In the genomic region with DNA sequence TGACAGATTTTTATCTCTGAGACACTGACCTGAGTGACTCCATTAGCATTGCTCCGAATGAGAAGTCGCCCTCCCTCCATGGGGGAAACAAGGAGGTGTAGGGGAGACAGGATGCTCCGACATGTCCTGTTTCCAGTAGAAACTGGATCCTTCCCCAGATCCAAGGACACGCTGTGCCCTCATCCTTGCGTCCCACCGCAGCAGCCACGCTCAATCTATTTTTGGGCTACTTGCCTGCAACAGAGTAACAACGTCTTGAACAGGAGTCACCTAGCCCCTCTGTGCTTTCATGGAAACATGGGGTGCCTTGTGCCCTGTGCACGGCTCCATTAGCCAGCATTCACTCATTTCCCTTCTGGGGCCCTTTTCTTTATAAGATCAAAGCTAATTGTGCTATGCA, we compare ENCODE assay signal across 10 mouse cellular contexts. TPM values are rescaled to one million over a fixed set of nuclear protein-coding genes. Genes with fewer than 3 reads are reported as not detected.
DNase-seq lines count a peak whose midpoint lies in the region; ATAC-seq lines count a peak whose summit lies in the region.
"Had no signal": no experiment of that assay in that cellular context is flagged by ENCODE, and none has a peak within 500 bp of the region (broad histone marks: within the 10 kb centered on the region; RNA-seq: fewer than 3 reads in every experiment).

A gene (minus strand): TSS at position 143 of the 400 bp plus-strand sequence.

- peak; percentile 38 for DNase-seq in heart, embryonic 10.5 days (ENCODE audit: low spot score)
- no peak for DNase-seq in heart, adult 8-10 months (ENCODE audit: low spot score)
- DNase-seq in adrenal gland, adult 8-10 months, result no peak
- DNase-seq in left cerebral cortex, postnatal 25 days (ENCODE audit: low spot score in 2 of 2), result no peak
- no peak for DNase-seq in testis, postnatal 14 days (ENCODE audit: low spot score)
- no peak for DNase-seq in embryo, embryonic 10.5 days (ENCODE audit: low spot score)
- no peak for DNase-seq in right cerebral cortex, postnatal 4 days

- WGBS in heart, embryonic 10.5 days, result 76% methylated on average over 9 of the region's 9 CpGs
- WGBS in heart, embryonic 15.5 days, result 60% methylated on average over 9 of the region's 9 CpGs

- no peak within 1 kb of the TSS for H3K4me2 ChIP-seq in heart, embryonic 15.5 days

- H3K4me1 ChIP-seq in heart, embryonic 10.5 days, result 0 out of 2 replicates have a peak, but pooled peaks cover 2% of the 10 kb centered on the region
- no peaks in the 10 kb centered on the region for H3K4me1 ChIP-seq in heart, embryonic 15.5 days (replicated peaks)

- H3K27me3 ChIP-seq in heart, embryonic 10.5 days (ENCODE audit: insufficient read depth, poor library complexity, severe bottlenecking), result no peaks in the 10 kb centered on the region
- H3K27me3 ChIP-seq in heart, embryonic 15.5 days, result no peaks in the 10 kb centered on the region
- H3K27me3 ChIP-seq: CH12.LX had no signal

- H3K4me3 ChIP-seq in heart, embryonic 10.5 days, result no peak within 1 kb of the TSS
- H3K4me3 ChIP-seq in heart, embryonic 15.5 days, result no peak within 1 kb of the TSS

- H3K9ac ChIP-seq in heart, embryonic 15.5 days, result no peak within 1 kb of the TSS

- H3K27ac ChIP-seq in heart, embryonic 10.5 days, result no peak within 1 kb of the TSS
- no peak within 1 kb of the TSS for H3K27ac ChIP-seq in heart, embryonic 15.5 days

- no peaks in the 10 kb centered on the region for H3K36me3 ChIP-seq in heart, embryonic 10.5 days
- H3K36me3 ChIP-seq in heart, embryonic 15.5 days, result no peaks in the 10 kb centered on the region

- intact Hi-C loops in left cerebral cortex, postnatal 25 days (cut with DNase I), result no loop called here

- no peak for ATAC-seq in heart, embryonic 15.5 days (replicated peaks; ENCODE audit: insufficient number of reproducible peaks, insufficient read depth, low FRiP score, low read depth)

- H3K9me3 ChIP-seq in heart, embryonic 10.5 days, result no peaks in the 10 kb centered on the region
- H3K9me3 ChIP-seq in heart, embryonic 15.5 days (replicated peaks), result no peaks in the 10 kb centered on the region

RNA-seq across cellular contexts. Expression of the gene that starts here (rescaled TPM):
- polyA plus RNA-seq in heart, embryonic 10.5 days (2016; fragmentation: Nextera tagmentation; extraction: Ambion mirVana), result 27.8 and 37.5 TPM in 2 replicates
- 1 to 10 TPM; 7.0 to 8.2 (median 7.9) TPM for total RNA-seq in heart, adult 8-10 months (2022)
- 10 to 100 TPM; 18.3 to 45.0 (median 31.7) TPM for total RNA-seq in adrenal gland, adult 8-10 months (2022)
- 36.5 and 47.2 TPM in 2 replicates for polyA plus RNA-seq in heart, embryonic 15.5 days (2015; fragmentation: Nextera tagmentation; extraction: Ambion mirVana)
- 10 to 100 TPM; 11.0 to 17.4 TPM for total RNA-seq in left cerebral cortex, postnatal 25 days (2021)
- total RNA-seq: CH12.LX; neutrophil, adult 5-6 weeks had no signal
